Mouse (Mus musculus): ENCODE results near the gene Clec2l.
"Not testable (repeated sequence)": the region's sequence is repeated elsewhere in the genome, so short reads cannot be mapped to it uniquely, and the experiment has no call there.

- not testable (repeated sequence) for TF ChIP-seq CTCF (IDR thresholded peaks at IDR 0.05; ENCODE audit: control insufficient read depth, insufficient read depth, insufficient read length); MYOG (IDR thresholded peaks at IDR 0.05; ENCODE audit: control insufficient read depth, extremely low read depth, insufficient read length)
Measured at GRCm38 (mm10) chr6:38670488-38670887, 7.6 kb downstream of the Clec2l start.
